Mouse (Mus musculus) testis, adult 2 months (tissue): ENCODE results near the gene Gm20388.

Source experiments
- CTCF ChIP-seq: fragments of 200-500 bp; IDR thresholded peaks from 2 replicates; pipeline ENCODE4 v1.5.1; 2012; ENCODE audit warnings: low read depth, mild to moderate bottlenecking, inconsistent platforms, low read length, moderate library complexity; ENCODE audit not compliant: control insufficient read depth, insufficient read depth, insufficient replicate concordance
- POLR2A ChIP-seq: fragments of 200-500 bp; IDR thresholded peaks from 2 replicates; pipeline ENCODE4 v1.6.1; 2012; ENCODE audit warnings: low read depth, mild to moderate bottlenecking, inconsistent platforms, low read length, moderate library complexity; ENCODE audit not compliant: control insufficient read depth

DNA sequence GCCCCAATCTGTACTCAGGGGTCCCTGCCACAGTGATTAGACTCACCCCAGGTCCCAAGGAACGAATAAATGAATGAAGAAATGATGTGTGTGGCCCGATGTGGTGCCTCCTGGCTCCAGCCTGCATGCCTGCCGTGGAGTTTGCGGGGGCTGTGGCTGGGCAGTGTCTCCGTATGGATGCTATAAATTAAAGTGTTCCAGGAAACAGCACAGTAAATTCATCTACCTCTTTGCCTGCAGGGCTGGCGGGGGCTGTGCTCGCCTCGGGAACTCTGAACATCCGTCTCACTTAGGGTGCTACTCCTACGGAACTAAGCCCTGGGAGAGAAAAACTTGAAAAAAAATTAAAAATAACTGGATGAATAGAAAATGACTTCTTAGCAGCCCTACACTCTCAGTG, 441.5 kb downstream of the Gm20388 start:
- TF ChIP-seq CTCF (no peak), POLR2A (no peak)
